Mouse (Mus musculus): ENCODE measurements at regions not wholly inside any gene's neighbourhood (a gene's known extent, or its start where the extent isn't known, plus 50 kb on each side); places are given as distances from the start of the nearest gene placed in this dataset.

DNA sequence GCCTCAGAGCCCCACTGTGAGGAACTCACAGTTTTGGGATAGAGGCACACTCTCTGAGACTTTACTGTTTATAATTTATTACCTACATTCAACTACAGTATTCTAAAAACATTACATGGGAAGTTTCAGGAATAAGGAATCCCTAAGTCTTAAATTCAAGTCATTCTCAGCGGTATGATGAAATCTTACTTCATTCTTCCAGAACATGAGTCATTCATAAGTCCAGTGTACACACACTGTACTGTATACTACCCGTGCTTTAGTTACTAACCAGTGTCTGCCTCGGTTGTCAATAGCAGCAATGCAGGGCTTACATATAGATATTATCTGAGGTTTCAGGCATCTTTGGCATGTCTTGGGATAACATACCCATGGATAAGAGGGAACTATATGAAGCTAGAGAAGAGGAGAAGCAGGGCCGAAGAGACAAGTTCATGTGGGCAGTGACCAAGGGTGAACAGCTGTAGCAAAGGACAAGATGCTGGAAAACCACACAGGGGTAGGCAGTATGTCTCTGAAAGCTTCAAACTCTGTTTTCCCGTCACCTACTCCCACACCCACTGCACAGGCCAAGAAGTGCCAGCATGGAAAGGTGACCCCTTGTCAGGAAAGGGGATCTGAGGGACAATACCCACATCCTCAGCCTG lies 55.5 kb upstream of the Zfp703 start:
- 80% methylated on average over 5 of the region's 5 CpGs for WGBS
- no peaks in the 10 kb centered on the region for H3K27me3 ChIP-seq (ENCODE audit: control insufficient read depth, insufficient read depth, low read length)

GRCm38 (mm10) chr8:26922178-26922540 lies 55.0 kb upstream of the Zfp703 start:
- Histone ChIP-seq H3K36me3 (ENCODE audit: control insufficient read depth, insufficient read depth, low read length) (no peaks in the 10 kb centered on the region), H3K9ac (ENCODE audit: low read depth, low read length) (no peak overlapping the region), H3K27me3 (ENCODE audit: control insufficient read depth, insufficient read depth, low read length) (no peaks in the 10 kb centered on the region), H3K9me3 (ENCODE audit: control insufficient read depth, low read length) (no peaks in the 10 kb centered on the region), H3K4me3 (ENCODE audit: low read length) (no peak overlapping the region), H3K4me1 (ENCODE audit: control insufficient read depth, insufficient read depth, low read length) (no peaks in the 10 kb centered on the region), H3K27ac (ENCODE audit: low read depth, low read length) (no peak overlapping the region), H3K4me2 (replicated peaks; ENCODE audit: low read depth, low read length) (no peak overlapping the region)
- 82% methylated on average over 5 of the region's 5 CpGs for WGBS
- no peak for ATAC-seq (ENCODE audit: low FRiP score, low TSS enrichment)

More for the DNA sequence above, 55.5 kb upstream of the Zfp703 start:
- ATAC-seq (ENCODE audit: low FRiP score, low TSS enrichment) = no peak
- Histone ChIP-seq H3K27ac (ENCODE audit: low read depth, low read length) (no peak overlapping the region), H3K4me1 (ENCODE audit: control insufficient read depth, insufficient read depth, low read length) (no peaks in the 10 kb centered on the region), H3K9ac (ENCODE audit: low read depth, low read length) (no peak overlapping the region), H3K36me3 (ENCODE audit: control insufficient read depth, insufficient read depth, low read length) (no peaks in the 10 kb centered on the region), H3K4me3 (ENCODE audit: low read length) (no peak overlapping the region), H3K4me2 (replicated peaks; ENCODE audit: low read depth, low read length) (no peak overlapping the region), H3K9me3 (ENCODE audit: control insufficient read depth, low read length) (no peaks in the 10 kb centered on the region)

DNA sequence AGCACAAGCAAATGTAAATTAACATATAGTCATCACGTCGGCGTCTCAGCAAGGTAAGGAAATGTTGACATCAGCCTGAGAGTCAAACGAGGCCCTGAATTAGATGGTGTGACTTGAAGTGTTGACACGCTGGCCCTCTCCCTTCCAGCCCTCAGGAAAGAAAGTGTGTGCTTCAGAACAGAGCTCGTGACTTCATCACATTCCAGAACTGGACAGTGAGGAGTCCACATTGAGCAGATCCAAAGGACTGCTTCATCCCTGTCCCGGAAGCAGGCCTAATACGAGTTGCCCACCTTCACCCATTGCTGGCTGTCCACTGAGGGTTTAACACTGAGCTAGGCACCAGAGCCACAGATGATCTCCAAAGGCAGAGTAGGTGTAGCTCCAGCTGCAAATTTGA lies 54.0 kb upstream of the Zfp703 start:
- WGBS = 80% methylated on average over 8 of the region's 8 CpGs
- no peak overlapping the region for H3K4me3 ChIP-seq (ENCODE audit: low read length)
- H3K9ac ChIP-seq (ENCODE audit: low read depth, low read length) = no peak overlapping the region
- H3K4me1 ChIP-seq (ENCODE audit: control insufficient read depth, insufficient read depth, low read length) = no peaks in the 10 kb centered on the region
- no peaks in the 10 kb centered on the region for H3K36me3 ChIP-seq (ENCODE audit: control insufficient read depth, insufficient read depth, low read length)
- H3K27ac ChIP-seq (ENCODE audit: low read depth, low read length) = no peak overlapping the region
- ATAC-seq (ENCODE audit: low FRiP score, low TSS enrichment) = no peak
- H3K9me3 ChIP-seq (ENCODE audit: control insufficient read depth, low read length) = no peaks in the 10 kb centered on the region
- H3K27me3 ChIP-seq (ENCODE audit: control insufficient read depth, insufficient read depth, low read length) = no peaks in the 10 kb centered on the region
- H3K4me2 ChIP-seq (replicated peaks; ENCODE audit: low read depth, low read length) = no peak overlapping the region
